Mouse (Mus musculus): Measurements from ENCODE around the gene Shb. TPM values are rescaled to one million over a fixed set of nuclear protein-coding genes. Genes with fewer than 3 reads are reported as not detected.
A peak's percentile ranks its signal among the peaks of the same experiment; 100 is the strongest.

Shb gene
- total and polyA plus RNA-seq, 3 experiments: 7.7 to 15.5 (median 8.6) TPM

- in situ Hi-C loops (cut with MboI; ENCODE audit: low pct_ligation_motif_present, low pct_unique_long_range_greater_than_20kb, low sequenced_read_pairs) (no loop called here), dilution Hi-C loops (cut with MboI; ENCODE audit: extremely low pct_ligation_motif_present, extremely low pct_unique_long_range_greater_than_20kb, low sequenced_read_pairs) (no loop called here)
- no peak overlapping the region for H3K27ac ChIP-seq (ENCODE audit: insufficient read depth, low read depth)
- DNase-seq (ENCODE audit: extremely low read depth): no peak
- no peaks in the 10 kb centered on the region for H3K27me3 ChIP-seq (replicated peaks)
- H3K4me1 ChIP-seq (ENCODE audit: control insufficient read depth in 1 of 2, insufficient read depth in 2 of 2): peaks cover 57 to 85% of the 10 kb centered on the region in 2 experiments
- peaks cover 0 to 43% of the 10 kb centered on the region in 2 experiments for H3K36me3 ChIP-seq (replicated peaks in 1 of 2; ENCODE audit: control insufficient read depth in 1 of 2, insufficient read depth in 1 of 2, low read length in 1 of 2)
- no peaks in the 10 kb centered on the region; the same call in 1 of the 2 replicates for H3K79me2 ChIP-seq (replicated peaks; ENCODE audit: control insufficient read depth, extremely low read depth, insufficient read depth, poor library complexity, severe bottlenecking)
- no peaks in the 10 kb centered on the region for H3K9me3 ChIP-seq (replicated peaks; ENCODE audit: low read length)
- TF ChIP-seq POLR2AphosphoS2 (IDR thresholded peaks at IDR 0.05; ENCODE audit: low read depth, low read length) (no peak), HCFC1 (IDR thresholded peaks at IDR 0.05; ENCODE audit: low read depth, low read length) (no peak), MAFK (IDR thresholded peaks at IDR 0.05; ENCODE audit: insufficient replicate concordance, low read length) (no peak), GABPA (IDR thresholded peaks at IDR 0.05; ENCODE audit: insufficient replicate concordance, low read depth, low read length) (no peak), SIN3A (IDR thresholded peaks at IDR 0.05; ENCODE audit: low read length) (no peak), RCOR1 (conservative IDR thresholded peaks at IDR 0.05; ENCODE audit: low read depth, low read length) (no peak), TBP (conservative IDR thresholded peaks at IDR 0.05; ENCODE audit: low read depth, low read length) (no peak)
- no peak overlapping the region for H3K9ac ChIP-seq (ENCODE audit: insufficient read depth, low read depth)
- no peak overlapping the region for H3K4me2 ChIP-seq (ENCODE audit: insufficient read depth, low read depth, poor library complexity, severe bottlenecking)
- no peak overlapping the region for H3K4me3 ChIP-seq (replicated peaks in 1 of 3; ENCODE audit: low read depth in 2 of 3, low read length in 2 of 3, poor library complexity in 1 of 3)
Observed at GRCm38 (mm10) chr4:45509416-45509815, 22.9 kb downstream of the Shb start.

- peak overlapping the region; percentile 66 for H3K27ac ChIP-seq (ENCODE audit: insufficient read depth, low read depth)
- H3K4me1 ChIP-seq (ENCODE audit: control insufficient read depth in 1 of 2, insufficient read depth in 2 of 2): peaks cover 53 to 76% of the 10 kb centered on the region in 2 experiments
- H3K4me2 ChIP-seq (ENCODE audit: insufficient read depth, low read depth, poor library complexity, severe bottlenecking): peak overlapping the region; percentile 33
- H3K4me3 ChIP-seq (replicated peaks in 1 of 3; ENCODE audit: low read depth in 2 of 3, low read length in 2 of 3, poor library complexity in 1 of 3): no peak overlapping the region
- TF ChIP-seq TCF12 (IDR thresholded peaks at IDR 0.05; ENCODE audit: low read depth, low read length): 0 out of 2 replicates have a peak, but pooled peaks have one; percentile 19
- no peak for TF ChIP-seq GABPA (IDR thresholded peaks at IDR 0.05; ENCODE audit: insufficient replicate concordance, low read depth, low read length)
- no peak for TF ChIP-seq PAX5 (IDR thresholded peaks at IDR 0.05; ENCODE audit: low read length)
- TF ChIP-seq CTCF (conservative IDR thresholded peaks at IDR 0.05 in 1 of 2, IDR thresholded peaks at IDR 0.05 in 1 of 2; ENCODE audit: low read depth in 2 of 2, low read length in 2 of 2): no peak
- 0 out of 2 replicates have a peak, but pooled peaks have one; percentile 23 for TF ChIP-seq NELFE (IDR thresholded peaks at IDR 0.05; ENCODE audit: low read depth, low read length)
- TF ChIP-seq ETS1 (conservative IDR thresholded peaks at IDR 0.05; ENCODE audit: low read depth, low read length): peak; percentile 35; the same call in 1 of the 2 replicates
- no peak for TF ChIP-seq JUND (conservative IDR thresholded peaks at IDR 0.05; ENCODE audit: low read depth, low read length)
- no peak for TF ChIP-seq KAT2A (IDR thresholded peaks at IDR 0.05; ENCODE audit: insufficient replicate concordance, low read length)
- TF ChIP-seq MEF2A (IDR thresholded peaks at IDR 0.05; ENCODE audit: borderline replicate concordance, low read depth, low read length): peak; percentile 34; the same call in 1 of the 2 replicates
- TF ChIP-seq ZC3H11A (IDR thresholded peaks at IDR 0.05; ENCODE audit: low read depth, low read length): no peak
- TF ChIP-seq E2F4 (IDR thresholded peaks at IDR 0.05; ENCODE audit: insufficient replicate concordance, low read depth, low read length): no peak
- TF ChIP-seq BHLHE40 (IDR thresholded peaks at IDR 0.05; ENCODE audit: low read depth, low read length): peak; percentile 34; the same call in 1 of the 2 replicates
- peak; percentile 59 for TF ChIP-seq ELF1 (IDR thresholded peaks at IDR 0.05; ENCODE audit: low read depth, low read length)
- no peak for TF ChIP-seq SIN3A (IDR thresholded peaks at IDR 0.05; ENCODE audit: low read length)
- peak; percentile 44; the same call in 1 of the 2 replicates for TF ChIP-seq POLR2A (IDR thresholded peaks at IDR 0.05; ENCODE audit: low read depth, low read length)
- in situ Hi-C loops (cut with MboI; ENCODE audit: low pct_ligation_motif_present, low pct_unique_long_range_greater_than_20kb, low sequenced_read_pairs) (no loop called here), dilution Hi-C loops (cut with MboI; ENCODE audit: extremely low pct_ligation_motif_present, extremely low pct_unique_long_range_greater_than_20kb, low sequenced_read_pairs) (no loop called here)
- no peak for DNase-seq (ENCODE audit: extremely low read depth)
- no peaks in the 10 kb centered on the region for H3K27me3 ChIP-seq (replicated peaks)
- H3K9ac ChIP-seq (ENCODE audit: insufficient read depth, low read depth): peak overlapping the region; percentile 39
- no peaks in the 10 kb centered on the region for H3K9me3 ChIP-seq (replicated peaks; ENCODE audit: low read length)
- no peaks in the 10 kb centered on the region; the same call in 1 of the 2 replicates for H3K79me2 ChIP-seq (replicated peaks; ENCODE audit: control insufficient read depth, extremely low read depth, insufficient read depth, poor library complexity, severe bottlenecking)
- H3K36me3 ChIP-seq (replicated peaks in 1 of 2; ENCODE audit: control insufficient read depth in 1 of 2, insufficient read depth in 1 of 2, low read length in 1 of 2): peaks cover 0 to 50% of the 10 kb centered on the region in 2 experiments
Observed at GRCm38 (mm10) chr4:45508469-45508868, 23.8 kb downstream of the Shb start.

All from CH12.LX (cell line).